Mouse (Mus musculus) MEL (cell line): ENCODE results near the gene Plscr5. TPM values are rescaled to one million over a fixed set of nuclear protein-coding genes. Genes with fewer than 3 reads are reported as not detected.

Source experiments
- DNase-seq: peaks from one replicate; pipeline ENCODE4 v3.0.0; 2011; ENCODE audit warnings: low read depth, low spot score
- H3K27ac ChIP-seq: 2 replicates; pipeline ENCODE4 v1.5.1; 2012; ENCODE audit warnings: low read depth, mild to moderate bottlenecking, control low read depth, low read length, moderate library complexity; ENCODE audit not compliant: control insufficient read depth
- H3K27me3 ChIP-seq, 2 experiments: fragments of 150-350 bp in 1 of 2; sonication (generic) in 1 of 2; 2 replicates each; pipeline ENCODE4 v1.6.1; 2012; ENCODE audit warnings: low read length in 2 of 2, mild to moderate bottlenecking in 2 of 2, improper control_type of control experiment in 1 of 2, moderate library complexity in 1 of 2; ENCODE audit not compliant: insufficient read depth in 2 of 2, control insufficient read depth in 1 of 2
- H3K36me3 ChIP-seq, 2 experiments: 2 replicates each; pipeline ENCODE4 v1.6.1; 2012 to 2014; ENCODE audit warnings: low read length in 2 of 2, improper control_type of control experiment in 1 of 2, inconsistent platforms in 1 of 2, mild to moderate bottlenecking in 1 of 2; ENCODE audit not compliant: insufficient read depth in 2 of 2, control insufficient read depth in 1 of 2
- H3K4me1 ChIP-seq, 2 experiments: fragments of 150-350 bp in 1 of 2; sonication (generic) in 1 of 2; 2 replicates each; pipeline ENCODE4 v1.6.1; 2012; ENCODE audit warnings: low read length in 2 of 2, improper control_type of control experiment in 1 of 2, mild to moderate bottlenecking in 1 of 2; ENCODE audit not compliant: insufficient read depth in 2 of 2, control insufficient read depth in 1 of 2
- H3K4me3 ChIP-seq, 2 experiments: fragments of 150-350 bp in 1 of 2; sonication (generic) in 1 of 2; 2 replicates each; pipeline ENCODE4 v1.5.1; 2012; ENCODE audit warnings: low read depth in 2 of 2, low read length in 2 of 2, mild to moderate bottlenecking in 2 of 2, moderate library complexity in 2 of 2, control low read depth in 1 of 2, improper control_type of control experiment in 1 of 2; ENCODE audit not compliant: control insufficient read depth in 1 of 2, insufficient read depth in 1 of 2
- H3K79me2 ChIP-seq: 2 replicates; pipeline ENCODE4 v1.6.1; 2012; ENCODE audit warnings: mild to moderate bottlenecking, low read length, moderate library complexity; ENCODE audit not compliant: control insufficient read depth, poor library complexity, insufficient read depth
- H3K9ac ChIP-seq: 2 replicates; pipeline ENCODE4 v1.6.1; 2012; ENCODE audit warnings: low read depth, mild to moderate bottlenecking, control low read depth, low read length, moderate library complexity; ENCODE audit not compliant: control insufficient read depth, poor library complexity, severe bottlenecking
- H3K9me3 ChIP-seq: fragments of 150-350 bp; sonication (generic); replicated peaks from 2 replicates; pipeline ENCODE4 v1.6.1; 2012; ENCODE audit warnings: mild to moderate bottlenecking, low read length, improper control_type of control experiment, moderate library complexity; ENCODE audit not compliant: insufficient read depth
- BHLHE40 ChIP-seq: IDR thresholded peaks from 2 replicates; pipeline ENCODE4 v1.6.1; 2012; ENCODE audit warnings: low read depth, mild to moderate bottlenecking, inconsistent platforms, low read length, improper control_type of control experiment, borderline replicate concordance
- CHD1 ChIP-seq: IDR thresholded peaks from 2 replicates; pipeline ENCODE4 v1.6.1; 2012; ENCODE audit warnings: low read depth, mild to moderate bottlenecking, inconsistent platforms, low read length, improper control_type of control experiment
- CHD2 ChIP-seq: IDR thresholded peaks from 2 replicates; pipeline ENCODE4 v1.6.1; 2011; ENCODE audit warnings: low read length, improper control_type of control experiment
- E2F4 ChIP-seq: IDR thresholded peaks from 2 replicates; pipeline ENCODE4 v1.6.1; 2011; ENCODE audit warnings: low read depth, low read length, improper control_type of control experiment, borderline replicate concordance
- ELF1 ChIP-seq: IDR thresholded peaks from 2 replicates; pipeline ENCODE4 v1.6.1; 2014; ENCODE audit warnings: low read depth, mild to moderate bottlenecking, inconsistent platforms, low read length, improper control_type of control experiment, moderate library complexity
- EP300 ChIP-seq, 2 experiments: IDR thresholded peaks; 2 replicates each; pipeline ENCODE4 v1.6.1; 2011; ENCODE audit warnings: improper control_type of control experiment in 2 of 2, low read length in 2 of 2, low read depth in 1 of 2, mild to moderate bottlenecking in 1 of 2
- ETS1 ChIP-seq: IDR thresholded peaks from 2 replicates; pipeline ENCODE4 v1.6.1; 2012; ENCODE audit warnings: low read depth, mild to moderate bottlenecking, inconsistent platforms, low read length, improper control_type of control experiment, moderate library complexity
- GABPA ChIP-seq: IDR thresholded peaks from 2 replicates; pipeline ENCODE4 v1.6.1; 2012; ENCODE audit warnings: low read depth, mild to moderate bottlenecking, inconsistent platforms, low read length, improper control_type of control experiment, moderate library complexity
- GATA1 ChIP-seq: IDR thresholded peaks from 2 replicates; pipeline ENCODE4 v1.6.1; 2011; ENCODE audit warnings: low read depth, low read length, improper control_type of control experiment
- HCFC1 ChIP-seq: IDR thresholded peaks from 2 replicates; pipeline ENCODE4 v1.6.1; 2012; ENCODE audit warnings: low read depth, mild to moderate bottlenecking, inconsistent platforms, low read length, improper control_type of control experiment, moderate library complexity
- JUND ChIP-seq: IDR thresholded peaks from 2 replicates; pipeline ENCODE4 v1.6.1; 2011; ENCODE audit warnings: low read depth, mild to moderate bottlenecking, improper control_type of control experiment, low read length
- KAT2A ChIP-seq: conservative IDR thresholded peaks from 2 replicates; pipeline ENCODE4 v1.6.1; 2012; ENCODE audit warnings: low read depth, low read length, improper control_type of control experiment, inconsistent platforms
- MAFK ChIP-seq: IDR thresholded peaks from 2 replicates; pipeline ENCODE4 v1.6.1; 2011; ENCODE audit warnings: low read depth, mild to moderate bottlenecking, low read length, improper control_type of control experiment, borderline replicate concordance
- MAX ChIP-seq: IDR thresholded peaks from 2 replicates; pipeline ENCODE4 v1.6.1; 2011; ENCODE audit warnings: low read length, improper control_type of control experiment
- MAZ ChIP-seq: IDR thresholded peaks from 2 replicates; pipeline ENCODE4 v1.6.1; 2012; ENCODE audit warnings: low read depth, mild to moderate bottlenecking, inconsistent platforms, low read length, improper control_type of control experiment
- MEF2A ChIP-seq: IDR thresholded peaks from 2 replicates; pipeline ENCODE4 v1.6.1; 2014; ENCODE audit warnings: low read depth, mild to moderate bottlenecking, inconsistent platforms, low read length, improper control_type of control experiment; ENCODE audit not compliant: poor library complexity, insufficient replicate concordance, severe bottlenecking; ENCODE audit errors: extremely low read depth
- MXI1 ChIP-seq: IDR thresholded peaks from 2 replicates; pipeline ENCODE4 v1.6.1; 2011; ENCODE audit warnings: mild to moderate bottlenecking, low read depth, low read length, improper control_type of control experiment
- MYB ChIP-seq: IDR thresholded peaks from 2 replicates; pipeline ENCODE4 v1.6.1; 2011; ENCODE audit warnings: mild to moderate bottlenecking, low read depth, low read length, improper control_type of control experiment
- MYC ChIP-seq: IDR thresholded peaks from 2 replicates; pipeline ENCODE4 v1.6.1; 2011; ENCODE audit warnings: low read depth, mild to moderate bottlenecking, low read length, improper control_type of control experiment, moderate library complexity
- NELFE ChIP-seq: IDR thresholded peaks from 2 replicates; pipeline ENCODE4 v1.6.1; 2011; ENCODE audit warnings: low read depth, low read length, improper control_type of control experiment
- NRF1 ChIP-seq: IDR thresholded peaks from 2 replicates; pipeline ENCODE4 v1.6.1; 2014; ENCODE audit warnings: low read depth, mild to moderate bottlenecking, inconsistent platforms, low read length, improper control_type of control experiment, moderate library complexity; ENCODE audit not compliant: poor library complexity, insufficient read depth, severe bottlenecking
- POLR2A ChIP-seq, 2 experiments: IDR thresholded peaks; 2 replicates each; pipeline ENCODE4 v1.6.1; 2011 to 2012; ENCODE audit warnings: low read length in 2 of 2, mild to moderate bottlenecking in 2 of 2, control low read depth in 1 of 2, improper control_type of control experiment in 1 of 2, low read depth in 1 of 2, moderate library complexity in 1 of 2; ENCODE audit not compliant: control insufficient read depth in 1 of 2, insufficient read depth in 1 of 2, poor library complexity in 1 of 2
- POLR2AphosphoS2 ChIP-seq: IDR thresholded peaks from 2 replicates; pipeline ENCODE4 v1.6.1; 2011; ENCODE audit warnings: low read length, improper control_type of control experiment
- POLR2AphosphoS5 ChIP-seq: IDR thresholded peaks from 2 replicates; pipeline ENCODE4 v1.6.1; 2012; ENCODE audit warnings: low read depth, borderline replicate concordance, mild to moderate bottlenecking, inconsistent platforms, low read length, moderate library complexity, mixed read lengths
- RAD21 ChIP-seq: IDR thresholded peaks from 2 replicates; pipeline ENCODE4 v1.6.1; 2011; ENCODE audit warnings: mild to moderate bottlenecking, low read depth, low read length, improper control_type of control experiment
- RCOR1 ChIP-seq: IDR thresholded peaks from 2 replicates; pipeline ENCODE4 v1.6.1; 2012; ENCODE audit warnings: low read depth, mild to moderate bottlenecking, inconsistent platforms, low read length, improper control_type of control experiment
- SIN3A ChIP-seq: IDR thresholded peaks from 2 replicates; pipeline ENCODE4 v1.6.1; 2012; ENCODE audit warnings: low read length, improper control_type of control experiment, inconsistent platforms
- SMC3 ChIP-seq: IDR thresholded peaks from 2 replicates; pipeline ENCODE4 v1.6.1; 2011; ENCODE audit warnings: low read depth, low read length, improper control_type of control experiment
- TAL1 ChIP-seq: IDR thresholded peaks from 2 replicates; pipeline ENCODE4 v1.6.1; 2012; ENCODE audit warnings: mild to moderate bottlenecking, inconsistent platforms, low read length, moderate library complexity, mixed read lengths
- TBP ChIP-seq: IDR thresholded peaks from 2 replicates; pipeline ENCODE4 v1.8.0; 2011; ENCODE audit warnings: low read depth, low read length, improper control_type of control experiment
- TCF12 ChIP-seq: IDR thresholded peaks from 2 replicates; pipeline ENCODE4 v1.6.1; 2014; ENCODE audit warnings: low read depth, mild to moderate bottlenecking, inconsistent platforms, low read length, improper control_type of control experiment, moderate library complexity
- UBTF ChIP-seq: IDR thresholded peaks from 2 replicates; pipeline ENCODE4 v1.6.1; 2012; ENCODE audit warnings: low read depth, mild to moderate bottlenecking, inconsistent platforms, low read length, improper control_type of control experiment, moderate library complexity, borderline replicate concordance; ENCODE audit not compliant: insufficient read depth
- USF1 ChIP-seq: IDR thresholded peaks from 2 replicates; pipeline ENCODE4 v1.6.1; 2014; ENCODE audit warnings: low read depth, mild to moderate bottlenecking, inconsistent platforms, low read length, improper control_type of control experiment, moderate library complexity
- USF2 ChIP-seq, 2 experiments: IDR thresholded peaks; 2 replicates each; pipeline ENCODE4 v1.6.1; 2011 to 2012; ENCODE audit warnings: improper control_type of control experiment in 2 of 2, low read length in 2 of 2, borderline replicate concordance in 1 of 2, inconsistent platforms in 1 of 2, low read depth in 1 of 2, mild to moderate bottlenecking in 1 of 2; ENCODE audit not compliant: insufficient read depth in 1 of 2
- ZC3H11A ChIP-seq: IDR thresholded peaks from 2 replicates; pipeline ENCODE4 v1.6.1; 2012; ENCODE audit warnings: low read depth, mild to moderate bottlenecking, inconsistent platforms, low read length, improper control_type of control experiment
- ZKSCAN1 ChIP-seq: IDR thresholded peaks from 2 replicates; pipeline ENCODE4 v1.6.1; 2012; ENCODE audit warnings: low read depth, mild to moderate bottlenecking, inconsistent platforms, low read length, improper control_type of control experiment, moderate library complexity
- ZMIZ1 ChIP-seq: IDR thresholded peaks from 2 replicates; pipeline ENCODE4 v1.6.1; 2012; ENCODE audit warnings: low read depth, mild to moderate bottlenecking, inconsistent platforms, low read length, improper control_type of control experiment, moderate library complexity
- ZNF384 ChIP-seq: IDR thresholded peaks from 2 replicates; pipeline ENCODE4 v1.6.1; 2012; ENCODE audit warnings: low read depth, mild to moderate bottlenecking, inconsistent platforms, low read length, improper control_type of control experiment
- polyA plus RNA-seq, 2 experiments: library from polyadenylated mRNA; stranded (reverse) in 1 of 2; unstranded in 1 of 2; fragments of >175 nt in 1 of 2; fragments of >200 nt in 1 of 2; gene quantifications; 2 replicates each; pipeline versions ENCODE4 v1.2.1 to v1.2.4; 2012; ENCODE audit warnings: low replicate concordance in 2 of 2, low read depth in 1 of 2; ENCODE audit not compliant: insufficient read length in 2 of 2, insufficient read depth in 1 of 2, missing spikeins in 1 of 2
- total RNA-seq: library from RNA; depleted of rRNA; stranded (reverse); fragments of 300-350 nt; gene quantifications from 2 replicates; pipeline ENCODE4 v1.2.3, GENCODE M21; 2012

The Plscr5 gene
- total and polyA plus RNA-seq, 3 experiments, result not detected

DNA sequence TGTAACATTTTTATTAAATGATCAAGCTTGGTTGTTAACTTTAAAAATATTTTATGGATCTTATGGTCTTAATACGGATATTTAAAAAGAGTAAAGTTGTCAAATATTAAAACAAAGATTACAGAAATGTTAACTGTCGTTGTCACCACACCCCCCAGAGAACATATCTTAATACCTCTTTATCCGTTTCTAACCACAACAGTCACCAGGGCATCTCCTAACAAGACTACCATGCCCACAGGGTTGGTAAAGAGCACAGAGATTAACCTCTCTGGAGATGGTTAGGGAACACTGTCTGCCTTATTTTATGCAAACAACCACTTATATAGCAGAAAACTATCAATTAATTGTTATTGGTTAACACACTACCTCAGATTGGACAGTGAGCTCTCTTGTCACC, 34.1 kb downstream of the Plscr5 start:
- Histone ChIP-seq H3K4me1 (peaks cover 4 to 18% of the 10 kb centered on the region in 2 experiments), H3K27me3 (no peaks in the 10 kb centered on the region), H3K9ac (no peak overlapping the region), H3K36me3 (peaks cover 0 to 19% of the 10 kb centered on the region in 2 experiments; a peak in 2 of 4 replicates), H3K79me2 (no peaks in the 10 kb centered on the region), H3K9me3 (no peaks in the 10 kb centered on the region), H3K4me3 (0 out of 4 replicates have a peak overlapping the region, but pooled peaks of 1 of the 2 experiments have one; percentile 32), H3K27ac (peak overlapping the region; percentile 65; the same call in 1 of the 2 replicates)
- peak; percentile 54 for DNase-seq
- TF ChIP-seq SIN3A (no peak), MYB (peak; percentile 58; the same call in 1 of the 2 replicates), ZMIZ1 (no peak), MEF2A (no peak), ETS1 (peak; percentile 46; the same call in 1 of the 2 replicates), ELF1 (no peak), BHLHE40 (no peak), TCF12 (peak; percentile 46), MYC (no peak), RCOR1 (peak; percentile 50), GATA1 (peak; percentile 60), UBTF (no peak), SMC3 (no peak), CHD2 (no peak), ZNF384 (no peak), MAFK (no peak), EP300 (IDR thresholded peaks at IDR 0.05; ENCODE audit: low read depth in 1 of 2, low read length in 2 of 2) (peak; percentile 40 to 87; a peak in 3 of 4 replicates), POLR2A (IDR thresholded peaks at IDR 0.05; ENCODE audit: control insufficient read depth in 1 of 2, insufficient read depth in 1 of 2, low read depth in 1 of 2, low read length in 2 of 2, poor library complexity in 1 of 2) (no peak), ZKSCAN1 (no peak), USF1 (no peak), KAT2A (no peak), NELFE (no peak), POLR2AphosphoS5 (no peak), E2F4 (no peak), RAD21 (no peak), GABPA (no peak), NRF1 (no peak), HCFC1 (no peak), MXI1 (no peak), USF2 (IDR thresholded peaks at IDR 0.05; ENCODE audit: borderline replicate concordance in 1 of 2, insufficient read depth in 1 of 2, low read depth in 1 of 2, low read length in 2 of 2) (no peak), POLR2AphosphoS2 (no peak), TBP (no peak), ZC3H11A (no peak), JUND (no peak), CHD1 (no peak), MAZ (no peak), MAX (no peak), TAL1 (no peak)
